Mouse (Mus musculus) stomach, postnatal 0 days (tissue): ENCODE results near the gene Ptpra.

Experiments used
- CTCF ChIP-seq: IDR thresholded peaks from 2 replicates; pipeline ENCODE4 v1.5.1; 2016; ENCODE audit warnings: antibody characterized with exemption, low read depth, mild to moderate bottlenecking, moderate library complexity
- EP300 ChIP-seq: optimal IDR thresholded peaks from 2 replicates; pipeline ENCODE3; 2016; ENCODE audit warnings: antibody characterized with exemption

GRCm38 (mm10) chr2:130496931-130497330 is 46.9 kb downstream of the Ptpra start:
- TF ChIP-seq CTCF (no peak), EP300 (no peak)
